Mouse (Mus musculus) kidney, adult 18-20 months (tissue): ENCODE measurements around the gene Tmem208.
A peak's percentile ranks its signal among the peaks of the same experiment; 100 is the strongest.

Experiments used
- DNase-seq: peaks from one replicate; pipeline ENCODE4 v3.0.0; 2021

Tmem208 gene

DNA sequence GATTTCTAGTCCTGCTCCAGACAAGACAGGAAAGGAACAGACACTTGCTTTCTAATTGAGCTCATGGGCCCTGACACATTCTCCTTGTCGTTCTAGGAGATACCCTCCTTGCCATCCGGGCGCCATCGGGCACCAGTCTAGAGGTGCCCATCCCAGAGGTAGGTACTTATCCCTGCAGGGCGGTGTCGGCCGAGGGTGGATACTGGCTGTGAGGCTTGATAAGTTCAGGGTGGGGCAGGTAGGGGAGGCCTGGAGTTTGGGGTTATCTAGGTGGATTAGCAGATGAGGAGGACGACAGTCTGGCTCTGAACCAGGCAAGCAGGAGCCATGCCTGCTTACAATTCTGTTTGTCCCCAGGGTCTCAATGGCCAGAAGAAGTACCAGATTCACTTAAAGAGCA, 26.2 kb upstream of the Tmem208 start:
- DNase-seq, result no peak

DNA sequence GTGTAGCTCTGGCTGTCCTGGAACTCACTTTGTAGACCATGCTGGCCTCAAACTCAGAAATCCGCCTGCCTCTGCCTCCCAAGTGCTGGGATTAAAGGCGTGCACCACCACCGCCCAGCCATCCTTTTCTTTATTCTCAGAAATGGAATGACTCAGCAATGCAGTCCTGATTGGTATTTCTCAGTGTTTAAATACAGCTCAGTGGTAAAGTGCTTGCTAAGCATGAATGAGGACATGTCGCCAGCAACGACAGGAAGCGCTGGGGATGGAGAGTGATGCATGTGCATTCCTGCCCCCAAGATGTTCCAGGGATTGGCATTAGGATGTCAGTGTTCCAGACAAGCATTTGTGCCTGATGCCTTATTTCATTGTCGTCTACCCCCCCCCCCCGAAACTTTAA, 22.8 kb upstream of the Tmem208 start:
- DNase-seq, result no peak

- DNase-seq, result no peak
Observed at GRCm38 (mm10) chr8:105303874-105304273, 22.3 kb upstream of the Tmem208 start.

- DNase-seq, result no peak
Observed at GRCm38 (mm10) chr8:105304325-105305210, 21.6 kb upstream of the Tmem208 start.

DNA sequence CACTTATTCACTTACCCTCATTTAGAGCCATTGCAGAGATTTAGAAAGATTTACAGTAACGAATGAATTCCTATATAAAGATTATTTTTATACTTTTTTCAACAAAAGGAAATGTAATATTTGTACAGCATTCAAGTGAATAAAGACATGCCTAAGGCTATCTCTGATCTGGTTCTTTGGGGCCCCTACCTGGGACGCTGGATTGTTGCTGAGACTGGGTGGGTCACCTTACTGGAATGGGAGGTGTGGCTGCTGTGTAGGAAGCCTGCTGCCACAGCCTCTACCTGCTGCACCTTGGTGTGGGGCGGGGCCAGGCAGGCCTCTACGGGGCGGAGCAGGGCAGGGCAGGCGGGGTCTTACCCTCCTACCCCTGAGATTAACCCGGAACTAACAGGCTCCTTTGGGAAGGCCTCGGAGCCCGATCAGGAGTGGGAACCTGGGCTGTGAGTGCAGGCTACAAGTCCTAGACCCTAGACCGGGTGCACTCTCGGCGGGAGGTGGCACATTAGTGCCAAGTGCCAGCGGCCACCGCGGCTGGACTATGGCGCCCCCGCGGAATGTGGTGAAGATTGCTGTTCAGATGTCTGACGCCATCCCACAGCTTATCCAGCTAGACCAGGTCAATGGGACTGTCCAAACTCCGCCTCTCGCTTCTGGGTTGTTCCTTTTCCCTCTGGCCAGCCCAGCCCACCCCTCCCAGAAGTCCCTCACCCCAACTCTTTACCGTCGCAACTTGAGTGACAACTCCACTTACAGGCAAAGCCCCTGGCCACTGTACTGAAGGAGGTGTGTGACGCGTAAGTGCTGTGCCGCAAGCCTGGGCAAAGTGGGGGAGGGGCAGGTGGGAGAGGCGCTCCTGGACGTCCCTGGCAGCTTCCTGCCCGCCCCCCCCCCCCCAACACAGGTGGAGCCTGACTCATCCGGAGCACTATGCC, 20.7 kb upstream of the Tmem208 start, which contains the start of gene Elmo3:
Gene Elmo3, plus strand, starts transcription at position 391 of the 935 bp plus-strand sequence.
- peak; percentile 90 for DNase-seq

- no peak for DNase-seq
Observed at GRCm38 (mm10) chr8:105306146-105306691, 19.9 kb upstream of the Tmem208 start.

- no peak for DNase-seq
Observed at GRCm38 (mm10) chr8:105307670-105308069, 18.5 kb upstream of the Tmem208 start.

DNA sequence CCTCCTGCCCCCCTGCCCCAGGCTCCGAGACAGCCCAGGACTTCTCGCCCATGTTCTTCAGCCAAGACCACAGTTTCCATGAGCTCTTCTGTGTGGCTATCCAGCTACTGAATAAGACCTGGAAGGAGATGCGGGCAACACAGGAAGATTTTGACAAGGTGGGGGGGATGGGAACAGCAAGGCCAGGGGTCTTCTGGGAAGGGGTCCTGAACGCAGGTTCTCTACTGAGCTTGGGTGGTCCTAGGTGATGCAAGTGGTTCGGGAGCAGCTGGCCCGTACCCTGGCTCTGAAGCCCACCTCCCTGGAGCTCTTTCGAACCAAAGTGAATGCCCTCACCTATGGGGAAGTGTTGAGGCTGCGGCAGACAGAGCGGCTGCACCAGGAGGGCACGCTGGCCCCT, 17.7 kb upstream of the Tmem208 start:
- DNase-seq, result no peak

DNA sequence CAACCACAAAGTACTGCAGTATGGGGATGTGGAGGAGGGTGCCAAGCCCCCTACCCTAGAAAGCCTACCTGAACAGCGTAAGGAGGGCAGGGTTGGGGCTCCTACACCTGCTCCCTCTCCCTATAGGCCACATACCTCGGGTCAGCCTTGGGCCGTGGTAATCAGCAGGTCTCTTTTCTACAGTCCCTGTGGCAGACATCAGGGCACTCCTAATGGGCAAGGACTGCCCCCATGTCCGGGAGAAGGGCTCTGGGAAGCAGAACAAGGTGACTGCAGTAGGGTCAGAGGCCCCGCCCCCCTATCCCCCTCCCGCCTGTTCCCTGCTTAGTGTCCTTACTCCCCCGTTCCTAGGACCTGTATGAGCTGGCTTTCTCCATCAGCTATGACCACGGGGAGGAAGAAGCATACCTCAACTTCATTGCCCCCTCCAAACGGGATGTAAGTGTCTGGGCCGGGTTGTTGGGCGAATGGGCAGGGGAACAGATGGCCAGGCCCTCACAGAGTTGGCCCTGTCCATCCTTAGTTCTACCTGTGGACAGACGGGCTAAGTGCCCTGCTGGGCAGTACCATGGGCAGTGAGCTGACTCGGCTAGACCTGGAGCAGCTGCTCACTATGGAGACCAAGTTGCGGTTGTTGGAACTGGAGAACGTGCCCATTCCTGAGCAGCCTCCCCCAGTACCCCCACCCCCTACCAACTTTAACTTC, 16.9 kb upstream of the Tmem208 start:
- DNase-seq, result no peak

DNA sequence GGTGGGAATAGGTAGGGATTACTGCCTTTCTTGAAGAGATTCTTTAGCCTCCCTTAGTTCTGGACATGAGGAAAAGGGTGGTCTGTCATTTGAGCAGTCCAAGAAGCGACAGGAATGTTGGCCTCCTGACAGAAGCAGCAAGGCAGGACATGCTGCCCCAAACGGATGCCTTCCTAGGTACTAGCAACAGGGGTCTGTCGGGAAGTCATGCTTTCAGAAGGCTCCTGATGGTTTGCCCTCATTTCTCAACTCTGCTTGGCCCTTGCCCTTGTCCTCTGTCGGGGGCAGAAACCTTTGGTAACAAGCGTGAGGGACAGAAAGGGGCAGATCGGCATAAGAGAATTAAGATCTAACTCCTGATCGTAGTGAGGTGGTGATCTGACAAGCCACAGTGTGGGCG, 16.0 kb upstream of the Tmem208 start:
- no peak for DNase-seq

DNA sequence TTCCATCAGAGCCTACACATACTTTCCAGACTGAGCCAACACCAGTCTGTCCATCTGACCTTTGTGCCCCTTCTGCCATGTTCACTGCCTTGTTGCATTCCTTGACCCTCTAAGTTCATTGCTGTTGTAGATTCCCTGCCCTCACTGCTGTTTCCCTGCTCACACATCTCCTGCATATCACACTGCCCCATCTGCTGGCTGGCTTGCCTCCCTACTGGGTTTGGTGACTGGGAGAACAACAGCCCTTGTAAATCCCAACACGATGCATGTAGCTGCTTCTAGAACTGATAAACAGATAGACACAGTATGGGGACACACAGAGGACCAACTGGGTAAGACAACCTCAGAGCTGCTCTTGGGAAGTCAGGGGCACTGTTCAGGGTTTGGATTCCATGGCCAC, 14.4 kb upstream of the Tmem208 start:
- DNase-seq, result no peak

- no peak for DNase-seq
Observed at GRCm38 (mm10) chr8:105312891-105313481, 13.2 kb upstream of the Tmem208 start.

DNA sequence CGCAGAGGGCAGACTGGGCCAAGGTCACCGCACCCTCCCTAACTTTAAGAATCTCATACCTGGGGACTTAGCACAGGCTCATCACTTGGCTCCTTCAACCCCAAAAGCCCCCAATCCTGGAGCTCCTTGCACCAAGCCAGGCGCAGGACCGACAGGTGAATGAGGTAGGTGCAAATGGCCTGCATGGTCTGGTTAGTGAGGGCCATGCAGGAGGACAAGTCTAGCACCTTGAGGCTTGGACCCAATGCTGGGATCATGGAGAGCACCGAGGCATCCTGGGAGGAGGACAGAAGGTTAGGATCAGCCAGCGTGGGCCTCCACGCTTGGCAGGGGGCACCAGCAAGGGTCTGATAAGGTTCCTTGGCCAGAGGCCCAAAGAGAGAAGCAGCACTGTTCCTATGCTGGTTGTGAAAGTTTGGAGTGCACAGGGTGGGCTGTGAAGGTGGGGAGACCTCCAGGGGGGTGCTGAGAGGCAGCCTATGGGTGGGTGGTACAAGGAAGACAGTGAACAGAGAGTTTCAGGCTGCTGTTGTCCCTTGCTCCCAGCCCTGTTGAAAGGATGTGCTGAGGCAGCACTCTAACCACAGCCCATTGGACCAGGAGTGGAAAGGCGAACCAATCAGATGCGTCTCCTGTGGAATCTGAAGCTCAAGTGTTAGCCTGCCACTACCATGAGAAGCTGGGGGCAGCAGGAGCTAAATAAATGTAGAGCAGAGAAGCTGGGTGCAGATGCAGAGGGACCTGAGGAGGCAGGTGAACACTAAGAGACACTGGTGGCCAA, 12.3 kb upstream of the Tmem208 start:
- no peak for DNase-seq

- no peak for DNase-seq
Observed at GRCm38 (mm10) chr8:105315073-105315769, 10.9 kb upstream of the Tmem208 start.

DNA sequence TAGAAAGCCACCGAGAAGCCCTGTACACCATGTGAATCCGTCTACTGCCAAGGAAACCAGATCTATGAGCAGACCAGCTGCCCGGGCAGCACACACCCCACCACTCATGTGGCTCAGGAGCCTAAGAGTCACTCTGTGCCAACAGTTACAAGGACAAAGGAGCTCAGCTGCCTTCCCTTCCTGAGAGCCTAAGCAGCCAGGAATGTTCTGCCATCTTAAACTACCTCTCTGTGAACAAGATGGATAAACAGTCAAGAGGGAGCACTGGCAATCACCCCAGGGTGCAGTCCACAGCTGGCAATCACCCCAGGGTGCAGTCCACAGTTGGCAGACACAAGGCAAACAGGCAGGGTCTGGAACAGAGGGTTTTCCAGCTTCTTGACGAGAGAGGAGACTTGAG, 8.2 kb upstream of the Tmem208 start:
- DNase-seq, result no peak

GRCm38 (mm10) chr8:105318662-105319190, 7.4 kb upstream of the Tmem208 start:
- no peak for DNase-seq

GRCm38 (mm10) chr8:105323183-105323582, 3.0 kb upstream of the Tmem208 start:
- DNase-seq, result no peak

DNA sequence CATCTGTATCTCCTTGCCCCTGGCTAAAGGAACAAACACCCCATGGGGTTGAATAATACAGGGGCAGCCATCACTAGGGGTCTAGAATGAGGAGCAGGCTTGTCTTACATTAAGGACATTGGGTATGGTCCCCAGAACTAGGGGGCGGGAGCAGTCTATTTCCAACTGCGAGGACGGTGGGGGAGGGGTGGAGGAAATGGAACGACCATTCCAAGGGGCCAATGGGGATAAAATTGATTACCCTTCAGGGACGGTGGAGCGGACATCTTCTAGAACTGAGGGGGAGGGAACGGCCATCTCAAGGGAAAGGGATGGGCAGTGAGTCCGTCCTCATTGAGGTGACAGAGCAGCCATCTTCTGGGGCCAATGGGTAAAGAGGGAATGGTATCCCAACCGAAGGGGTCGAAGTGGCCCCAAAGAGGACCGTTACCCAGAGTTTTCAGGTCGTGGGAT, 487 bp upstream of the Tmem208 start:
- no peak for DNase-seq

GRCm38 (mm10) chr8:105326968-105327367, 814 bp downstream of the Tmem208 start:
- DNase-seq, result no peak

DNA sequence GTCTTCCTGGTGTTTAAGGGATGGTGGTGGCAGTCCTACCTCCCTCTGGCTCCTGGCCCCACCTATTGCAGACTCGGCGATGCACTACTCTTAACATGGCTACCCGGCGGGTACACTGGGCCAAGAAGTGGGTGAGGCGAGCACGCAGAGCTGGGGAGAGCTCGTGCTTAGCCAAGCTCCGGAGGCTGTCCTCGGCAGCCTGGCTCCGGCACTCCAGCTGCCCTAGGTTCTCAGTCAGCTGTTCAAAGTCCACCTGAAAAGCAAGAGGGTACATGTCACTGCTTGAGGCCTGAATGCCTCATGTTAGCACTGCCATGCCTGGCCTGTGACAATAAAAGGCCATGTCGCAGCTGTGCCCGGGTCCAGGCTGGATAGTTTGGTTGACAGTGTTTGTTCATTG, 4.2 kb downstream of the Tmem208 start:
- no peak for DNase-seq
